Mouse (Mus musculus) hindbrain, embryonic 16.5 days (tissue): ENCODE measurements around the gene Dpyd. TPM values are rescaled to one million over a fixed set of nuclear protein-coding genes. Genes with fewer than 3 reads are reported as not detected.

Experiments used
- ATAC-seq: fragments of 200-750 bp; cut with Nextera tagmentation; 2 replicates; pipeline ENCODE4 v1.8.0; 2017; ENCODE audit warnings: moderate TSS enrichment, moderate library complexity
- H3K27ac ChIP-seq: fragments of 300-500 bp; sonication (generic); 2 replicates; pipeline ENCODE4 v1.5.1; 2014; ENCODE audit warnings: low read depth, mild to moderate bottlenecking, control low read depth, low read length, moderate library complexity
- H3K27me3 ChIP-seq: fragments of 300-500 bp; sonication (generic); replicated peaks from 2 replicates; pipeline ENCODE4 v1.6.1; 2014; ENCODE audit warnings: low read length; ENCODE audit not compliant: control insufficient read depth, insufficient read depth
- H3K36me3 ChIP-seq: fragments of 300-500 bp; sonication (generic); 2 replicates; pipeline ENCODE4 v1.6.1; 2014; ENCODE audit warnings: mild to moderate bottlenecking, low read length, moderate library complexity, mixed read lengths; ENCODE audit not compliant: control insufficient read depth, insufficient read depth
- H3K4me1 ChIP-seq: fragments of 300-500 bp; sonication (generic); 2 replicates; pipeline ENCODE4 v1.6.1; 2014; ENCODE audit warnings: low read depth, low read length; ENCODE audit not compliant: control insufficient read depth, insufficient read depth
- H3K4me2 ChIP-seq: fragments of 300-500 bp; sonication (generic); 2 replicates; pipeline ENCODE4 v1.6.1; 2014; ENCODE audit warnings: mild to moderate bottlenecking, low read length, control low read depth, moderate library complexity
- H3K4me3 ChIP-seq: fragments of 300-500 bp; sonication (generic); 2 replicates; pipeline ENCODE4 v1.5.1; 2014; ENCODE audit warnings: mild to moderate bottlenecking, low read length, control low read depth, moderate library complexity
- H3K9ac ChIP-seq: fragments of 300-500 bp; sonication (generic); 2 replicates; pipeline ENCODE4 v1.6.1; 2014; ENCODE audit warnings: low read depth, mild to moderate bottlenecking, control low read depth, low read length, moderate library complexity
- H3K9me3 ChIP-seq: fragments of 300-500 bp; sonication (generic); 2 replicates; pipeline ENCODE4 v1.6.1; 2014; ENCODE audit warnings: mild to moderate bottlenecking, low read length, moderate library complexity; ENCODE audit not compliant: control insufficient read depth
- WGBS: fragments of 180-500 bp; shearing (Covaris S2); extraction: QIAGEN DNeasy Blood & Tissue Kit; methylation state at CpG from one replicate; pipeline ENCODE4 v1.1.7; 2014; 5-methylcytosine and 5-hydroxymethylcytosine counted together
- polyA plus RNA-seq: library from polyadenylated mRNA; unstranded; fragments of >200 nt; fragmentation: Nextera tagmentation; extraction: Ambion mirVana; gene quantifications from 2 replicates; pipeline ENCODE4 v1.2.1, GENCODE M21; 2015

The Dpyd gene
- polyA plus RNA-seq, 1 experiment from 2014 or later, result 3.7 TPM

DNA sequence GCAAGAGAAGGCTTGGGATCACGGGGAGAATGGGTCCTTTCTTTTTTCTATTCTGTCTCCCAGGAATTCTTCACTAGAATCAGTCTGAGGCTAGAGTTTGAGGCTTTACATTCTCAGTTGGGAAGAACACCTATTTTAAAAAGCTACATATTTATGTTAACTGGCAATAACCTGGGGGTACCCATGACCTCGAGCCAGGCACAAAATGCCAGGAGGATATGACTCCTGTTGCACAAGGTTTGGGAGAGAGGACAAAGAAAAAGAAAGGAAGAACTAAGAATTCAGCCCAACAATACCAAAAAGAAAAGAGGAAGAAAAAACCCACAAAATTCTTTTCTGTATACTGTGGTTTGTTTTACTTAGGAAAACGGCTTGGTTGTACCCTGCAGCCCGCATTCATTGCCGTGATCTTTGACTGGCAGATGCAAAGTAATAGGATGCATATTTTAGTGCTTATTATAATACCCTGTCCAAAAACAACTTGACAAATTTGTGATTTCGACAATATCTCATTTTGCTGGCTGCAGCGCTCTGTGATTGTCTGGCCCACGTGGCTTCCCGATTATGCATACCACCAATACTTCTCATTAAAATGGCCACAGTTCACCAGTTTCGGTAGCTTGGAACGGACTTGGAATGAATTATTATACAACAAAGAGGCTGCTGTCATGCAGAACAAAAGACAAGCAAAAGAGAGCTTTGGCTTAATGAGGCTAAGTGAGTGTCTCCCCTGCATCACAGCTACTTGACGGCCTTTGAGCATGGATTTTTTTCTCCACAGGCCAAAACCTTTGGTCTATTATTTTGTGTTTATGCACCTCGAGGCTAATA is 799.8 kb downstream of the Dpyd start:
- Histone ChIP-seq H3K27me3 (no peaks in the 10 kb centered on the region), H3K9me3 (no peaks in the 10 kb centered on the region), H3K27ac (no peak overlapping the region), H3K9ac (no peak overlapping the region), H3K36me3 (no peaks in the 10 kb centered on the region), H3K4me1 (peaks cover 6% of the 10 kb centered on the region; the same call in 1 of the 2 replicates), H3K4me2 (peak overlapping the region; percentile 32), H3K4me3 (no peak overlapping the region)
- peak; percentile 81 for ATAC-seq
- WGBS, result 29% methylated on average over 13 of the region's 13 CpGs

DNA sequence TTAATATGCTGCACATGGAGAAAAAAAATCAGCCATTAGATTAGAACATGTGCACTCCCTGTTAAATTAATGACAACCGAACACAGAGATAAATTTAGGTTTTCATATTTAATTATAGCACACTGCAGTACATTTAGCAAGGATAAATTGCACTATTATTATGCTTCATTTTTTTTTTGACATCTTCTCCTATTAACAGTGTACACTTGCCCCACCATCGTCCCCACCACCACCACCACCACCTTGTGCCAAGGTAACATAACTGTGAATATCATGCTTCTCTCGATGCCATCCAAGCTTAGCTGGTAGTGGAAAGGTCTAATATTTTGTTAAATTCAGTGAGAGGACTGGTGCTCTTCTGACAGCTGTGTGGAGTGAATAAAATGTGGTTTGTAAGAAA is 800.5 kb downstream of the Dpyd start:
- 42% methylated on average over 3 of the region's 3 CpGs for WGBS
- ATAC-seq, result no peak
- Histone ChIP-seq H3K9me3 (no peaks in the 10 kb centered on the region), H3K4me1 (peaks cover 6% of the 10 kb centered on the region; the same call in 1 of the 2 replicates), H3K27me3 (no peaks in the 10 kb centered on the region), H3K27ac (no peak overlapping the region), H3K4me3 (no peak overlapping the region), H3K36me3 (no peaks in the 10 kb centered on the region), H3K4me2 (no peak overlapping the region; the same call in 1 of the 2 replicates), H3K9ac (no peak overlapping the region)

- Histone ChIP-seq H3K4me1 (no peaks in the 10 kb centered on the region), H3K9ac (no peak overlapping the region), H3K27ac (no peak overlapping the region), H3K27me3 (no peaks in the 10 kb centered on the region), H3K4me2 (no peak overlapping the region), H3K4me3 (no peak overlapping the region), H3K9me3 (no peaks in the 10 kb centered on the region), H3K36me3 (no peaks in the 10 kb centered on the region)
- ATAC-seq, result peak; percentile 42; the same call in 1 of the 2 replicates
- WGBS, result 26% methylated on average over 2 of the region's 2 CpGs
Observed at GRCm38 (mm10) chr3:119368931-119369330, 807.0 kb downstream of the Dpyd start.

GRCm38 (mm10) chr3:119381119-119381518 is 819.2 kb downstream of the Dpyd start:
- 78% methylated on average over 1 of the region's 1 CpGs for WGBS
- H3K4me1 ChIP-seq, result no peaks in the 10 kb centered on the region
- H3K27ac ChIP-seq, result no peak overlapping the region
- H3K4me2 ChIP-seq, result no peak overlapping the region
- H3K4me3 ChIP-seq, result no peak overlapping the region
- H3K36me3 ChIP-seq, result no peaks in the 10 kb centered on the region
- no peaks in the 10 kb centered on the region for H3K27me3 ChIP-seq
- ATAC-seq, result no peak
- H3K9ac ChIP-seq, result no peak overlapping the region
- H3K9me3 ChIP-seq, result no peaks in the 10 kb centered on the region

- 95% methylated on average over 1 of the region's 1 CpGs for WGBS
- no peaks in the 10 kb centered on the region for H3K36me3 ChIP-seq
- H3K27me3 ChIP-seq, result no peaks in the 10 kb centered on the region
Observed at GRCm38 (mm10) chr3:119382395-119382794, 820.5 kb downstream of the Dpyd start.

DNA sequence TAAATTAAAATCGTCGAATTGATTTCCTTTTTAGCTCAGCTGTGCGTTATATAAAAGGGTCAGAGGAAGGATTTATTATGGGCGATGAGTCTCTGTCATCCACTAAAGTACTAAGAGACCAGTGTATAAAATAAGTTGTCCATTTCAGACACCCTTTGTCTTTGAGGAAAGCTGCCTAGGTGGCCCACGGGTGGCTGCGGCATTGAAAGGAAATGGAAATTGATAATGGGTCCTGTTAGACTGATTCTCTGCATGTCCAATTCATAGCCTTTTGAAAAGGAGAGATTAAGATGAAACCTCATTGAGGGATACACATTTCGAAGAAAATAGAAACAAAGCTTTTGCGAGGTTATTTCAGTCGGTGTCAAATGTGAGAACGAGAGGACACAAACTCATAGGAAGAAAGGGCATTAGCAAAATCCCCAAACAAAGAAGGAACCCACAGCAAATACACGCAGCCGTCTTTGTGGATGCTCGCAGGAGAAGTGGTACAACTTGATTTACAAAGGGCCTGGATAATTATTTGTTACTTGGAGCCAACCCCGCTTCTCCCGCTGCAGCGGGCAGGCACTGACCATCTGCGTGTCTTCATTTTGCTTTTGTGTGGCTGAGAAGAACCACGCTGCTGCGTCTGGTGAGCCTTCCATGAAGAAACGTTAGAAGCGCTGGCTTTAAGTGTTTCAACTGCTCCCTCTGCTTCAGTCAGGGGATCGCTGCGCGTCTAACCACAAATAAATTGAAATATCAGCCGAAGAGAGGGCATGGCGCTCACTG is 825.6 kb downstream of the Dpyd start:
- H3K4me1 ChIP-seq, result no peaks in the 10 kb centered on the region; the same call in 1 of the 2 replicates
- peak overlapping the region; percentile 48 for H3K9ac ChIP-seq
- no peaks in the 10 kb centered on the region for H3K36me3 ChIP-seq
- ATAC-seq, result peak; percentile 30; the same call in 1 of the 2 replicates
- no peaks in the 10 kb centered on the region for H3K9me3 ChIP-seq
- H3K4me2 ChIP-seq, result peak overlapping the region; percentile 54
- 32% methylated on average over 26 of the region's 26 CpGs for WGBS
- H3K27ac ChIP-seq, result 0 out of 2 replicates have a peak overlapping the region, but pooled peaks have one; percentile 3
- peak overlapping the region; percentile 10; the same call in 1 of the 2 replicates for H3K4me3 ChIP-seq
- H3K27me3 ChIP-seq, result no peaks in the 10 kb centered on the region

More at GRCm38 (mm10) chr3:119382395-119382794, 820.5 kb downstream of the Dpyd start:
- ATAC-seq, result no peak
- H3K9me3 ChIP-seq, result no peaks in the 10 kb centered on the region
- no peaks in the 10 kb centered on the region for H3K4me1 ChIP-seq
- no peak overlapping the region for H3K9ac ChIP-seq
- H3K4me3 ChIP-seq, result no peak overlapping the region
- no peak overlapping the region for H3K27ac ChIP-seq
- no peak overlapping the region for H3K4me2 ChIP-seq

DNA sequence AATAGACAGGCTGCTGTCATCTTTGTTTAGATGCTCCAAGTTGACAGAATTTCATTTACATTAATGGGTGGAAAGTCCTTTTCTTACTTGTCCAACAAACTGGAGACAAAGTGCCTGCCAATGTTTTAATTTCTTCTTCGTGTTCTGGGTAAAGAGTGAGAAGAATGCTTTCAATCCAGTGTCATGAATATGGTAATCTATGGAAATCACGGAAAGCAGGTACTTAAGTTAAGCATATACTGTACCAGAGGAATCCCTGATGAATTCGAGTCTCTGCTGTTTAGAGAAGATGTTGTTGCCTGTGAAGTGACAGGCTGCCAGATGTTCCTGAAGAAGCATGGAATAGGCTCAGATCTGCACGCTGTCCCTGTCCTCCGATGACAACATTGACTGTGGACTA is 835.3 kb downstream of the Dpyd start:
- no peaks in the 10 kb centered on the region for H3K9me3 ChIP-seq
- no peak for ATAC-seq
- H3K27me3 ChIP-seq, result no peaks in the 10 kb centered on the region
- H3K4me3 ChIP-seq, result no peak overlapping the region
- H3K36me3 ChIP-seq, result no peaks in the 10 kb centered on the region
- H3K9ac ChIP-seq, result no peak overlapping the region
- H3K4me2 ChIP-seq, result no peak overlapping the region
- no peaks in the 10 kb centered on the region for H3K4me1 ChIP-seq
- 50% methylated on average over 5 of the region's 5 CpGs for WGBS
- H3K27ac ChIP-seq, result no peak overlapping the region

- H3K27ac ChIP-seq, result no peak overlapping the region
- no peak overlapping the region for H3K4me3 ChIP-seq
- H3K9me3 ChIP-seq, result no peaks in the 10 kb centered on the region
- H3K36me3 ChIP-seq, result no peaks in the 10 kb centered on the region
- no peak; the same call in 1 of the 2 replicates for ATAC-seq
- H3K27me3 ChIP-seq, result no peaks in the 10 kb centered on the region
- H3K4me2 ChIP-seq, result no peak overlapping the region
- WGBS, result 61% methylated on average over 7 of the region's 7 CpGs
- no peak overlapping the region for H3K9ac ChIP-seq
- H3K4me1 ChIP-seq, result no peaks in the 10 kb centered on the region
Observed at GRCm38 (mm10) chr3:119402836-119403728, 841.2 kb downstream of the Dpyd start.
